Mouse (Mus musculus) C2C12 (cell line): ENCODE measurements around the gene Rasgef1b.

ENCODE experiments used
- CEBPB ChIP-seq: IDR thresholded peaks from one replicate; pipeline ENCODE4 v1.6.1; 2011; ENCODE audit warnings: low read depth, mild to moderate bottlenecking, control low read depth, moderate library complexity
- CTCF ChIP-seq: IDR thresholded peaks from one replicate; pipeline ENCODE4 v1.5.1; 2011; ENCODE audit not compliant: control insufficient read depth, insufficient read depth, insufficient read length
- MAX ChIP-seq: IDR thresholded peaks from one replicate; pipeline ENCODE4 v1.6.1; 2011; ENCODE audit warnings: mild to moderate bottlenecking, control low read depth
- MYOG ChIP-seq: IDR thresholded peaks from one replicate; pipeline ENCODE4 v1.6.1; 2011; ENCODE audit not compliant: control insufficient read depth, insufficient read length; ENCODE audit errors: extremely low read depth

- TF ChIP-seq CTCF = no peak
- TF ChIP-seq CEBPB = no peak
- no peak for TF ChIP-seq MAX
- no peak for TF ChIP-seq MYOG
Observed at GRCm38 (mm10) chr5:99247441-99247840, 481.4 kb downstream of the Rasgef1b start.
